Mouse (Mus musculus): ENCODE results near the gene Nudt9.

DNA sequence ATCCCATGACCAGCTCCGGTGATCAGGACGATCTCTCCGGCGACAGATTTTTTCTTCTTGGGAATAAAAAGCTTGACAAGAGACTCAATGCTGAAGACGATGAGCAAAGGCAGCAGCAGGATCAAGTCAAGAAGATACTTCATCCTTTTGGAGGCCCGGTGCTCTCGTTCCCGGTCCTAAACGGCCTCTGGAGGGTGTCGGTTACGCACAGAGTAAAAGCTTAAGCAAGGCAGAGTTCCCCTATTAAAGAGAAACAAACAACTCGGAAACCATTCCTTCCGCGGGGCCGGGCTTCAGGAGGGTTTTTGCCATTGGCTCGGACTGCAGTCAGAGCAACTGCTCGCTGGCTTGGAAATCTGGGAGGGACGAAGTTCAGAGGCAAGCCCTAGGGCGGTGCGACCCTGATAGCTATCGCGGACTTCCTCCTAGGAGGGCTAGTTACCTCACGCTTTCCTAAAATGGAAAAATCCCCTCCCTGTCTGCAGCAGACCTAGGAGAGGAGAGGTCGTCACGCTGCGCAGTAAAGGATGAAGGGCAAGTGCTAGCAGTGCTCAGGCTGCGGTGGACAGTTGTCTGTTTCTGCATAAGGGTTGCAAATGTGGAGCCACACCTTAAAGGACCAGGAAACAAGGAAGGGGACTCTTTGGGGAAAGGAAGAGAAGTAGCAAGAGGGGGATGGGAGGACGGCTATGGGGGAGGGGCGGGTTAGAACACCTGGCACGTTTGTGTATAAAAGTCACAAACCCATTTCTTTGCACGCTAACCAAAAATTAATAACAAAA is 24.3 kb upstream of the Nudt9 start, which contains the start of gene Hsd17b11:
- no peak for TF ChIP-seq CTCF (IDR thresholded peaks at IDR 0.05; ENCODE audit: low read depth, low read length)
- TF ChIP-seq GATA1 (IDR thresholded peaks at IDR 0.05; ENCODE audit: borderline replicate concordance, low read length), result no peak
